Mouse (Mus musculus): ENCODE data around the gene Adcy3. TPM values are rescaled to one million over a fixed set of nuclear protein-coding genes. Genes with fewer than 3 reads are reported as not detected.

Gene Adcy3
- 1 to 10 TPM in 1 of 2 experiments, under 1 TPM in 1; 0.09 to 2.2 TPM for polyA plus RNA-seq (2012; fragmentation: generic; extraction: Trizol)

GRCm38 (mm10) chr12:4132941-4133846 lies at the start of gene Adcy3:
Gene Adcy3, plus strand, starts transcription at chr12:4133103.

GRCm38 (mm10) chr12:4233572-4234508 lies 100.9 kb downstream of the Adcy3 start, which contains the start of the genes Ptrhd1 and Cenpo:
Gene Ptrhd1, plus strand, starts transcription at chr12:4234027.
Gene Cenpo, minus strand, starts transcription at chr12:4234294.

Other genes starting within 250 kb of the Adcy3 start
- gene Pomc, start 178.2 kb upstream of the Adcy3 start, polyA plus RNA-seq (2012; fragmentation: generic; extraction: Trizol), result not detected
- gene Efr3b, start 94.2 kb upstream of the Adcy3 start, polyA plus RNA-seq (2012; fragmentation: generic; extraction: Trizol), result under 1 TPM; 0.04 to 0.05 TPM
- 1 to 10 TPM in 1 of 2 experiments, under 1 TPM in 1; 0.33 to 2.7 TPM for gene Dnajc27, start 50.5 kb upstream of the Adcy3 start, polyA plus RNA-seq (2012; fragmentation: generic; extraction: Trizol)
- gene Ptrhd1, start 100.9 kb downstream of the Adcy3 start, polyA plus RNA-seq (2012; fragmentation: generic; extraction: Trizol), result 1 to 10 TPM; 5.3 to 5.5 TPM
- gene Cenpo, start 101.2 kb downstream of the Adcy3 start, polyA plus RNA-seq (2012; fragmentation: generic; extraction: Trizol), result 1 to 10 TPM; 4.4 to 8.5 TPM